Mouse (Mus musculus): ENCODE measurements at regions not wholly inside any gene's neighbourhood (a gene's known extent, or its start where the extent isn't known, plus 50 kb on each side); places are given as distances from the start of the nearest gene placed in this dataset.

DNA sequence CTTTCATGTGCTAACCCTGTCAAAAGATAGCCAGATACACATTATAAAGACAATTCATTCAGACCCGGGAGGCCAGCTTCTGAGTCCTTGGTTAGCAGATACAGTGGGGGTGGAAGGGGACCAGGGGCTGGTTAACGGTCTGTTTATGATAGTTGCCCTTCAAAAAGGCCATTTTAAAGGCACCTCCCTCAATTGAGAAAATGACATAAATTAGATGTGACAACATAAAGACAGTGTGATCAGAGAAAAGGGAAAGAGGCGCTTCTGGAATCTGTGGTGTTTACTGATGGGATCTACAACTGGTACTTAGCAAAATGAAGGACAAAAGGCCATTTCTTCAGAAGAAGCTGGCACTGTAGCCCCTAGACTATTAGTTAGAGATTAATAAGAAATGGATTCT, 1391.4 kb upstream of the Lrrc6 start:
- H3K27ac ChIP-seq, result no peak overlapping the region
- ATAC-seq, result no peak
- WGBS (ENCODE audit: insufficient replicate concordance), result 52% methylated on average over 3 of the region's 3 CpGs

DNA sequence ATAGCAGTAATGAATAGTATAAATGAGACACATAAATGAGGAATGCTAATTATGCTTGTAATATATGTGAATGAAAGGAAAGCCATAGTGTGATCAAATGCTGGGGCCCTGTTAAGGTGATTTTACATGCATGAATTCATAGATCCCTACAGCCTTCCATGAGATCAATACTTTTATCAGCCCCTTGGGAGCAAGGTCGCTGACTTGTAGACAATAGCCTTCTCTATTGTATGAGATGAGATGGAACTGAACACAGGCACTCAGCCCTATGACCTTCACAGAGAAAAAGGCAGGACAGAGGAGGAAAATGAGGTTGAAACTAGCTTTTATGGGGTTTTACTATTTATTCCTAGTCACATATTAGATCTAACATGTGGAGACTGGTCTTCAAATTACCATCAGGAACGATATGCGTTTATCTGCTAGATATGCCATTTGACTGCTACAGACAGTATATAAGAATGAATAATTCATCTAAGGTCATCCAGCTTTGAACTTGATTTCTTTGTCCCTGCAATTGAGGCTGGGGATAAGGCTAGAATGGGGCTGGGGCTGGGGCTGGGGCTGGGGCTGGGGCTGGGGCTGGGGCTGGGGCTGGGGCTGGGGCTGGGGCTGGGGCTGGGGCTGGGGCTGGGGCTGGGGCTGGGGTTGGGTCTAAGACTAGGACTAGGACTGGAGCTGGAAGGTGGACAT, 1390.0 kb upstream of the Lrrc6 start:
- no peaks in the 10 kb centered on the region for H3K9me3 ChIP-seq (replicated peaks)
- no peak overlapping the region for H3K27ac ChIP-seq
- 65% methylated on average over 3 of the region's 3 CpGs for WGBS (ENCODE audit: insufficient replicate concordance)
- no peaks in the 10 kb centered on the region for H3K27me3 ChIP-seq (replicated peaks)
- no peak for ATAC-seq
- H3K4me3 ChIP-seq, result no peak overlapping the region
- no peak overlapping the region for H3K4me2 ChIP-seq
- no peak overlapping the region for H3K9ac ChIP-seq
- H3K4me1 ChIP-seq, result no peaks in the 10 kb centered on the region
- no peaks in the 10 kb centered on the region for H3K36me3 ChIP-seq

More for the DNA sequence above, 1391.4 kb upstream of the Lrrc6 start:
- Histone ChIP-seq H3K27me3 (replicated peaks) (no peaks in the 10 kb centered on the region), H3K9me3 (replicated peaks) (no peaks in the 10 kb centered on the region), H3K4me1 (no peaks in the 10 kb centered on the region), H3K36me3 (no peaks in the 10 kb centered on the region), H3K4me2 (no peak overlapping the region), H3K4me3 (no peak overlapping the region), H3K9ac (no peak overlapping the region)

DNA sequence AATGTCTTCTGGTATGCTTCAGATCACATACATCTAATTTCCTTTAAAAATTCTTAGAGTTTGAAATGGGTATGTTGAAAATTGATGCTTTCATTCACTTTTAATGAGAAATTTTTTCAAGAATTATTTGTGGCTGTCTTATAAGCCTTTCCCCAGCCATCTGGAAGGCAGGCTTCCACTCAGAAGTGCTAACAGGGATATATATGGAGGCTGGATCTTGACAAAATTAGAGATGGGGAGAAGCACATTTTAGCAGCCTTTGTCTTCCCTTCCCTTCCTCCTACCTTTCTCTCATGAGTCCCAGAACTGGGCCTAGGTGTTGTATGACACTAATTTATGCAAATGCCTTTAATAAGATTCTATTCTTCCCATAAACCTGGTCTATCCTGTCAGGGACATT, 1387.8 kb upstream of the Lrrc6 start:
- no peak for ATAC-seq
- H3K4me3 ChIP-seq, result no peak overlapping the region
- H3K36me3 ChIP-seq, result no peaks in the 10 kb centered on the region
- no peak overlapping the region for H3K9ac ChIP-seq
- H3K9me3 ChIP-seq (replicated peaks), result no peaks in the 10 kb centered on the region
- no peaks in the 10 kb centered on the region for H3K4me1 ChIP-seq
- H3K27ac ChIP-seq, result no peak overlapping the region
- no peak overlapping the region for H3K4me2 ChIP-seq
- H3K27me3 ChIP-seq (replicated peaks), result no peaks in the 10 kb centered on the region

DNA sequence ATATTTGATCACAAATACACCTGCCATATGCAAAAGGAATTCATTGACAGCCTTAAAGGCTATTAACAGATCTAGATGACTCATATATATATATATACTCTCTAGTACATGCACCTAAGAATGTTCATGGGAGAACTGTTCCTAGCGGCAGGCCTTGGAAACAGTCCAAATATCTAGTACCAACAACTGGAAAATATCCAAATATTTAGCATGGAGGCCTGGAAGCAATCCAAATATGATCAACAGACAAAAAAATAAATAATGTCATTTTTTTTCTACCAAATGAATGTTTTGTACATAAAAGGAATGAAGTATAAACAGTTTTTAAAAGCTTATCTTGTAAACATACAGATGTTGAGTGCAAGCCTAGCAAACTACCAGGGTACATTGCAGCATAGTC, 1354.6 kb upstream of the Lrrc6 start:
- H3K27ac ChIP-seq, result no peak overlapping the region
- no peaks in the 10 kb centered on the region for H3K9me3 ChIP-seq (replicated peaks)
- no peak overlapping the region for H3K9ac ChIP-seq
- H3K4me2 ChIP-seq, result no peak overlapping the region
- WGBS (ENCODE audit: insufficient replicate concordance), result 38% methylated on average over 1 of the region's 1 CpGs
- no peaks in the 10 kb centered on the region for H3K4me1 ChIP-seq
- no peak overlapping the region for H3K4me3 ChIP-seq
- ATAC-seq, result no peak
- no peaks in the 10 kb centered on the region for H3K27me3 ChIP-seq (replicated peaks)
- H3K36me3 ChIP-seq, result no peaks in the 10 kb centered on the region

DNA sequence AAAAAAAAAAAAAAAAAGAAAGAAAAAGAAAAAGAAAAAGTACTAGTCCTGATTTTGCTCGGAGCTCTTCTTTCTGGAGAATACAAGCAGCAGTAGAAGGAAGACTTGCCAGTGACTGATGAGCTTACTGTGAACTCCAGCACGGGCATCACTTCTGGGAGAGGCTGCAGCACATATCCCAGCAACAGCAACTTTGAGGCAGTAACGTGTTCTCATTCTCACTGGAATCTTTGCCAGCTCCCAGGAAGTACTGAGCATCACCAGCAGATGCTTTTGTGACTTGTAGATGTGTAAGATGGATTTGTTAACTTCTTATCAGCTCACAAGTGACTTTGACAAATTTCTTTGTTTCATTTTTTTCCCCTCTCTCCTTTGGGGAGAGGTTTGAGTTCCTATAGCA, 1349.4 kb upstream of the Lrrc6 start:
- no peaks in the 10 kb centered on the region for H3K36me3 ChIP-seq
- H3K4me1 ChIP-seq, result no peaks in the 10 kb centered on the region
- no peaks in the 10 kb centered on the region for H3K9me3 ChIP-seq (replicated peaks)
- H3K27ac ChIP-seq, result no peak overlapping the region
- no peak for ATAC-seq
- H3K4me2 ChIP-seq, result no peak overlapping the region
- 60% methylated on average over 3 of the region's 3 CpGs for WGBS (ENCODE audit: insufficient replicate concordance)
- no peak overlapping the region for H3K4me3 ChIP-seq
- H3K9ac ChIP-seq, result no peak overlapping the region
- H3K27me3 ChIP-seq (replicated peaks), result no peaks in the 10 kb centered on the region

DNA sequence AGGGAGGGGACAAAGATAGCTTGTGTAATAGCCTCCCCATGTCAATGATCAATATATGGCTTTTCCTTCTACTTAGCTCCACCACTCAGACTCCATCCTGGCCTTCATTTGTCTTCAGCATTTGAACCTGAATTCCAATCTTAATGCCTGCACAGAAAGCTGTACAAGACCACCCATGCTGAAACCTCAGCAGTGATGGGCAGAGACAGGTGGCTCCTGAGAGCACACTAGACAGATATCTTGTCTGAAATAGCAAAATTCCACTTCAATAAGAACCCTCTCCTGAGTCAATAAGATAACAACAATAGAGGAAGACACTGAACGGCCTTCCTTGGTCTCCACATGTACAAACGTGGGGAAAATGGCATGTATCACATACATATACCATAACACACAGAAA, 1345.0 kb upstream of the Lrrc6 start:
- ATAC-seq, result no peak
- Histone ChIP-seq H3K9me3 (replicated peaks) (no peaks in the 10 kb centered on the region), H3K36me3 (no peaks in the 10 kb centered on the region), H3K27me3 (replicated peaks) (no peaks in the 10 kb centered on the region), H3K4me3 (no peak overlapping the region), H3K27ac (no peak overlapping the region), H3K9ac (no peak overlapping the region), H3K4me1 (no peaks in the 10 kb centered on the region), H3K4me2 (no peak overlapping the region)
- 56% methylated on average over 2 of the region's 2 CpGs for WGBS (ENCODE audit: insufficient replicate concordance)

DNA sequence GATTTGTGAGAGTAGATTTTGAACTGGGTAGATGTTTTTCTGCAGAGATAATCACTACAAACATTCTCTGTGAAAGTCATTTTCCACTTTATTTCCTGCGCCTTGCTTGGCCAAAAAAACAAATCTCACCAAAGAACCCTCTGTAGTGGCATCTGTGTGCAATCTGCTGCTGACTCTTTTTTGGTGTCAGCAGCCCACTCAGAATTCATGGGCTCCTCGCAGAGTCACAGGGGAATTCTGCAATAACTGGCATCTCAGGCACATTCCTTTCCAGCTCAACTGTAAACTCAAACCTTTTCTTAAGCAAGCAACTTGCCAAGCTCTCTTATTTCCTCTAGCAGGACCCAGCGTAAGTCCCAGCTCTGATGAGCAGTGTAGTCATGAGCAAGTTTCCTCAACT, 1340.0 kb upstream of the Lrrc6 start:
- H3K27me3 ChIP-seq (replicated peaks), result no peaks in the 10 kb centered on the region
- H3K4me3 ChIP-seq, result no peak overlapping the region

DNA sequence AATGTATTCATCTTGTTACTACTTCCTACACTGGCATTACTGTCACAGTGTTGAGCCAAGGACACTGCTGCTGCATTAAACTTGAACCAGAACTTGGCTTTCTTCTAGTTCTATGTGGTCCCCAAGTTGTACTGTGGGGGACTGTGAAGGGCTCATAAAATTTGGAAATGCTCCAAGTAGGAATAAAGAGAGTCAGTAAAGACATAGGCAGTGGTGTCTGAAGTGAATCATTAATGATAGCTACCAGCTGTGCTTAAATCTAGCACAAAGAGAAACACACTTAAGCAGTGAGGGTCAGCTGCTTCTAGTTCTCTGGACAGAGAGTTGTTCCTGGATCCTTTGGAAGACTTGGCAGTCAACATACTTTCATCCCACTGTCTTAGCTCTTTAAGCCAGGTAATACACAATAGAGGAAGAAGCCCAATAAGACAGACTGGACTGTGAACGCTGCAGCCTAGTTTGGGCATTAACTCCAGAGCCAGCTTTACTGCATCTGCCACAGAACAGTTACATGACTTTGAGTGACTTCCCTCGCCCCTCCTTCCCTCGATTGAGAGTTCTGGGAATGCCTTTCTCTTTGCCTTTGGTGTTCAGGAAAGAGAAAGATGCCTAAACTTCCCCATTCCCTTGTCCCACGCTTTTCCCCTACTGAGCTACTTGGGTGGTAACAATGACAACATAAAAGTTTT, 1325.2 kb upstream of the Lrrc6 start:
- Histone ChIP-seq H3K27me3 (replicated peaks) (no peaks in the 10 kb centered on the region), H3K36me3 (no peaks in the 10 kb centered on the region), H3K4me3 (no peak overlapping the region), H3K27ac (no peak overlapping the region), H3K4me1 (no peaks in the 10 kb centered on the region), H3K9ac (no peak overlapping the region), H3K4me2 (no peak overlapping the region), H3K9me3 (replicated peaks) (no peaks in the 10 kb centered on the region)
- no peak for ATAC-seq
- 45% methylated on average over 4 of the region's 4 CpGs for WGBS (ENCODE audit: insufficient replicate concordance)

More for the DNA sequence above, 1340.0 kb upstream of the Lrrc6 start:
- ATAC-seq, result no peak
- WGBS (ENCODE audit: insufficient replicate concordance), result 60% methylated on average over 3 of the region's 3 CpGs
- H3K36me3 ChIP-seq, result no peaks in the 10 kb centered on the region
- H3K27ac ChIP-seq, result no peak overlapping the region
- no peak overlapping the region for H3K9ac ChIP-seq
- H3K9me3 ChIP-seq (replicated peaks), result no peaks in the 10 kb centered on the region
- H3K4me2 ChIP-seq, result no peak overlapping the region
- no peaks in the 10 kb centered on the region for H3K4me1 ChIP-seq

DNA sequence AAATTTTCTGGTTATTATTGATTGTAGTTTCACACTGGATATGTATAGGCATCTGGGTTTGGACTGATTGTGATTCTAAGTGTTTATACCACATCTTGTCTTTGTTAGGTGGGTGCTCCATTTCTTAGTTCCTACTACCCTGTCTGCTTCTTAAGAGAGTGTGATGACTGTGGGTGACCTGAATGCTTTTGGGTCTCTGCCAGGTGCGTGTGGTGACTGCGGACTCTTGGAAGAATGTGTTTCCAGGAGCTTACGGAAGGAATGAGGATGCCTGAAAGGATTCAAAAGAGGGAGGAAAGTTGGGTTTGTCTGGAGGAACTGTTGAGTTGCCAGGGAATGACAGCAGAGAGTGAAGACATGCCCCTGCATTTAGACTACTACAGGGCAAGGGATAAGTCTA, 1322.5 kb upstream of the Lrrc6 start:
- no peak overlapping the region for H3K4me2 ChIP-seq
- no peaks in the 10 kb centered on the region for H3K36me3 ChIP-seq
- no peaks in the 10 kb centered on the region for H3K27me3 ChIP-seq (replicated peaks)
- ATAC-seq, result no peak
- WGBS (ENCODE audit: insufficient replicate concordance), result 73% methylated on average over 3 of the region's 3 CpGs
- H3K4me3 ChIP-seq, result no peak overlapping the region
- no peaks in the 10 kb centered on the region for H3K4me1 ChIP-seq
- no peaks in the 10 kb centered on the region for H3K9me3 ChIP-seq (replicated peaks)
- H3K9ac ChIP-seq, result no peak overlapping the region
- no peak overlapping the region for H3K27ac ChIP-seq

DNA sequence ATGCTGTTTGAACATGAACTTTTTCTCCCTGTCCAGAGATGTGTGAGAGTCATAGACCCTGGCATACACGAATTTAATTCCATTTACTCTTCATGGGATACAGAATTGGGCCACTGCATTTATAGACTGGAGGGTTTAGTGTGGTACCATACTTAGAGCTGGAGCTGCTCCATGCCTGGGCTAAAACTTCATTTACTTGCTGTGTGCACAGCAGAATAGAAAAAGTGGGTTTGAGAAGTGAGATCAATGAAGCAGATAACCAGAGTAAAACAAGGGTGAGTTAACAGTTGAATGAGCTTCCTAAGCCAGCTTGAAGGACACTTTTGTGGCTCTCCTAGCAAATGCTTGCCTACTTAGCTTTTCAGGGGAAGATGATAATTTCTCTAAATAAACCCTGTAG, 1299.2 kb upstream of the Lrrc6 start:
- H3K4me2 ChIP-seq, result no peak overlapping the region
- no peaks in the 10 kb centered on the region for H3K36me3 ChIP-seq
- H3K9ac ChIP-seq, result no peak overlapping the region
- WGBS (ENCODE audit: insufficient replicate concordance), result 47% methylated on average over 1 of the region's 1 CpGs
- no peaks in the 10 kb centered on the region for H3K9me3 ChIP-seq (replicated peaks)
- H3K27ac ChIP-seq, result no peak overlapping the region
- ATAC-seq, result no peak
- H3K4me1 ChIP-seq, result no peaks in the 10 kb centered on the region
- H3K27me3 ChIP-seq (replicated peaks), result no peaks in the 10 kb centered on the region
- H3K4me3 ChIP-seq, result no peak overlapping the region

DNA sequence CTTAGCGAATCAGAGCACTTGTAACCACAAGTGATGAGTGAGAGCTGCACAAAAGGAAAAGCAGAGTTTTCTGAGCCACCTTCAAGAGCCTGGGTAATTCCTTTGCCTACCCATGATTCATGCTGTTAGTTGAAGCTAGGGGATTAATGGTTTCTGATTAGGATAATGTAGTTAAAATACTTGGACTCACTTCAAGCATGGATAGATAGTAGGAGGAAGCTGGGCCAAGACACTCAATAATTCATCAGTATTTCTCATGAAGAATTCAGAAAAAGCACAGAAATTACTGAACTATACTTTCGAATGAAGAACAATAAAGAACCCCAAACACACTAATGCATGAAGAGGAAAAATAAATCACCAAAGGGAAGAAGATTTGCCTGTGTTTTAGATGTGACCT, 1294.9 kb upstream of the Lrrc6 start:
- H3K4me1 ChIP-seq, result no peaks in the 10 kb centered on the region
- H3K27me3 ChIP-seq (replicated peaks), result no peaks in the 10 kb centered on the region
- no peak overlapping the region for H3K9ac ChIP-seq
- no peak overlapping the region for H3K4me2 ChIP-seq
- no peak for ATAC-seq
- no peak overlapping the region for H3K4me3 ChIP-seq
- H3K9me3 ChIP-seq (replicated peaks), result no peaks in the 10 kb centered on the region
- 59% methylated on average over 2 of the region's 2 CpGs for WGBS (ENCODE audit: insufficient replicate concordance)
- no peak overlapping the region for H3K27ac ChIP-seq
- no peaks in the 10 kb centered on the region for H3K36me3 ChIP-seq

DNA sequence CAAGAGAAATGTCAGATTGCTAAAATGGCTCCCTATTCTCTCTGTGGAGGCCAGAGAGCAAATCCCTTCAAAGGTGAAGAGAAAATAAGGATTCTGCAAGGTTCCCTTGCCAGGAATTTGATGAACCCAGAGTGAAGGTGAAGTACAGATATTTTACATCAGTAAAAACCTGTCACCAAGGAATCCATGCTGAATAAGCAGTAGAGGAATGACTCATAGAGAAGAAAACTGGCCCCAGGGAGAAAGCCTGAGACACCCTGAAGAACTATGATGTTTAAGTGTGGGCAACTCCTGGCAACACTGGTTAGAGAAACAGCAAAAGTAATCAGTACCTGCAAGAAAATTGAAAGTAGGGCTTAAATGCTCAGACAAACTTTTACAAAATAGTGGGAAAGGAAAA, 1292.1 kb upstream of the Lrrc6 start:
- Histone ChIP-seq H3K9ac (no peak overlapping the region), H3K9me3 (replicated peaks) (no peaks in the 10 kb centered on the region), H3K27me3 (replicated peaks) (no peaks in the 10 kb centered on the region), H3K4me2 (no peak overlapping the region), H3K4me3 (no peak overlapping the region), H3K27ac (no peak overlapping the region), H3K4me1 (no peaks in the 10 kb centered on the region), H3K36me3 (no peaks in the 10 kb centered on the region)
- ATAC-seq, result no peak

DNA sequence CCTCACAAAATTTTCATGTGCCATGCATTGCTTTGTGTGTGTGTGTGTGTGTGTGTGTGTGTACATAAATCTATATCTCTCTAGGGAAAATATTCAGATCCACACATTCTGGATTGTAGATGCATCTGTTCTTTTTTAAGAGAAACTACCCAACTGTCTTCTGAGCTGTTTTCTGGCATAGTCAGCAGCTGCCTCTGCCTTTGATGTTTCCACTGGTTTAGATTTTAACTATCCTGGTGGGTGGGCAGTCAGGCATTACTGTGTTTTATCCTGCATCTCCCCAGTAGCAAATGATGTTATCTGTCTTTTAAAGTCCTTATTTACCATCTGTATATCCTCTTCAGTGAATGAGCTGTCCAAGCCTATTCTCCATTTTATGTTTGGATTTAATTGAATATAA, 1287.9 kb upstream of the Lrrc6 start:
- Histone ChIP-seq H3K27ac (no peak overlapping the region), H3K9ac (no peak overlapping the region), H3K4me3 (no peak overlapping the region), H3K27me3 (replicated peaks) (no peaks in the 10 kb centered on the region), H3K36me3 (no peaks in the 10 kb centered on the region), H3K9me3 (replicated peaks) (no peaks in the 10 kb centered on the region), H3K4me1 (no peaks in the 10 kb centered on the region), H3K4me2 (no peak overlapping the region)
- ATAC-seq, result no peak
